Mouse (Mus musculus) B cell, adult 62 days (primary cell): ENCODE results near the gene Rps15. TPM values are rescaled to one million over a fixed set of nuclear protein-coding genes. Genes with fewer than 3 reads are reported as not detected.

Experiments used
- total RNA-seq: library from RNA; stranded (reverse); gene quantifications from 4 replicates; pipeline ENCODE4 v1.2.4, GENCODE M21; 2023

Rps15 gene
- total RNA-seq, result 2,767 to 2,923 TPM (median 2,836 TPM) in 4 replicates

GRCm38 (mm10) chr10:80292251-80293146 lies at the start of gene Rps15:
Gene Rps15 (plus strand): TSS chr10:80292453.

GRCm38 (mm10) chr10:80248971-80249640 lies 43.1 kb upstream of the Rps15 start, which contains the start of gene Ndufs7:
Gene Ndufs7 (plus strand): TSS chr10:80249121.

GRCm38 (mm10) chr10:80260642-80261584 lies 31.3 kb upstream of the Rps15 start, which contains the start of the genes Gamt and Dazap1:
Gene Gamt (minus strand): TSS chr10:80261012.
Gene Dazap1 (plus strand): TSS chr10:80261486.

GRCm38 (mm10) chr10:80295618-80296425 lies 3.6 kb downstream of the Rps15 start, which contains the start of gene Apc2:
Gene Apc2 (plus strand): TSS chr10:80295977.

GRCm38 (mm10) chr10:80320340-80320760 lies 28.1 kb downstream of the Rps15 start, which contains the start of gene 2310011J03Rik:
Gene 2310011J03Rik (minus strand): TSS chr10:80320537.

GRCm38 (mm10) chr10:80329273-80330081 lies 37.2 kb downstream of the Rps15 start, which contains the start of the genes Pcsk4 and Reep6:
Gene Pcsk4 (minus strand): TSS chr10:80329498.
Gene Reep6 (plus strand): TSS chr10:80329953.

Other genes with a start within 250 kb of the Rps15 start
- 108 to 159 TPM (median 123 TPM) in 4 replicates for gene Gpx4, start 245.3 kb upstream of the Rps15 start, total RNA-seq
- gene Sbno2, start 186.9 kb upstream of the Rps15 start, total RNA-seq, result 116 to 127 TPM (median 121 TPM) in 4 replicates
- 170 to 186 TPM (median 178 TPM) in 4 replicates for gene Stk11, start 176.7 kb upstream of the Rps15 start, total RNA-seq
- gene Atp5d, start 153.8 kb upstream of the Rps15 start, total RNA-seq, result 168 to 193 TPM (median 182 TPM) in 4 replicates
- 7.3 to 8.8 TPM (median 7.8 TPM) in 4 replicates for gene Cbarp, start 151.6 kb upstream of the Rps15 start, total RNA-seq
- 142 to 170 TPM (median 154 TPM) in 4 replicates for gene Midn, start 144.2 kb upstream of the Rps15 start, total RNA-seq
- 214 to 244 TPM (median 231 TPM) in 4 replicates for gene Cirbp, start 126.5 kb upstream of the Rps15 start, total RNA-seq
- 12.6 to 18.2 TPM (median 14.1 TPM) in 4 replicates for gene 1600002K03Rik, start 119.5 kb upstream of the Rps15 start, total RNA-seq
- gene Efna2, start 113.0 kb upstream of the Rps15 start, total RNA-seq, result not detected in 4 replicates
- gene Mum1, start 66.0 kb upstream of the Rps15 start, total RNA-seq, result 55.6 to 64.3 TPM (median 56.8 TPM) in 4 replicates
- 80.4 to 105 TPM (median 90.1 TPM) in 4 replicates for gene Ndufs7, start 43.3 kb upstream of the Rps15 start, total RNA-seq
- 1.7 to 2.7 TPM (median 2.4 TPM) in 4 replicates for gene Gamt, start 31.4 kb upstream of the Rps15 start, total RNA-seq
- 143 to 153 TPM (median 147 TPM) in 4 replicates for gene Dazap1, start 31.0 kb upstream of the Rps15 start, total RNA-seq
- gene Apc2, start 3.5 kb downstream of the Rps15 start, total RNA-seq, result 0.16 to 0.32 TPM (median 0.26 TPM) in 4 replicates
- 19.7 to 26.5 TPM (median 23.9 TPM) in 4 replicates for gene 2310011J03Rik, start 28.1 kb downstream of the Rps15 start, total RNA-seq
- gene Pcsk4, start 37.0 kb downstream of the Rps15 start, total RNA-seq, result 0.52 to 1.6 TPM (median 1.2 TPM) in 4 replicates
- 0.48 TPM in 1 of 4 replicates, not detected in the others for gene Reep6, start 37.5 kb downstream of the Rps15 start, total RNA-seq
- not detected in 4 replicates for gene Adamtsl5, start 56.0 kb downstream of the Rps15 start, total RNA-seq
- gene Plk5, start 64.0 kb downstream of the Rps15 start, total RNA-seq, result not detected in 4 replicates
- gene Mex3d, start 95.2 kb downstream of the Rps15 start, total RNA-seq, result 6.8 to 10.3 TPM (median 7.9 TPM) in 4 replicates
- gene Mbd3, start 107.1 kb downstream of the Rps15 start, total RNA-seq, result 92.0 to 97.5 TPM (median 95.4 TPM) in 4 replicates
- 62.3 to 65.7 TPM (median 62.6 TPM) in 4 replicates for gene Uqcr11, start 114.4 kb downstream of the Rps15 start, total RNA-seq
- gene Tcf3, start 141.2 kb downstream of the Rps15 start, total RNA-seq, result 183 to 210 TPM (median 200 TPM) in 4 replicates
- not detected in 4 replicates for gene Onecut3, start 202.4 kb downstream of the Rps15 start, total RNA-seq
- gene Atp8b3, start 246.7 kb downstream of the Rps15 start, total RNA-seq, result not detected in 4 replicates